Mouse (Mus musculus): Measurements from ENCODE around the gene Pim3. TPM values are rescaled to one million over a fixed set of nuclear protein-coding genes. Genes with fewer than 3 reads are reported as not detected.

Pim3 gene
- total RNA-seq, 1 experiment from 2014 or later: 18.3 TPM

DNA sequence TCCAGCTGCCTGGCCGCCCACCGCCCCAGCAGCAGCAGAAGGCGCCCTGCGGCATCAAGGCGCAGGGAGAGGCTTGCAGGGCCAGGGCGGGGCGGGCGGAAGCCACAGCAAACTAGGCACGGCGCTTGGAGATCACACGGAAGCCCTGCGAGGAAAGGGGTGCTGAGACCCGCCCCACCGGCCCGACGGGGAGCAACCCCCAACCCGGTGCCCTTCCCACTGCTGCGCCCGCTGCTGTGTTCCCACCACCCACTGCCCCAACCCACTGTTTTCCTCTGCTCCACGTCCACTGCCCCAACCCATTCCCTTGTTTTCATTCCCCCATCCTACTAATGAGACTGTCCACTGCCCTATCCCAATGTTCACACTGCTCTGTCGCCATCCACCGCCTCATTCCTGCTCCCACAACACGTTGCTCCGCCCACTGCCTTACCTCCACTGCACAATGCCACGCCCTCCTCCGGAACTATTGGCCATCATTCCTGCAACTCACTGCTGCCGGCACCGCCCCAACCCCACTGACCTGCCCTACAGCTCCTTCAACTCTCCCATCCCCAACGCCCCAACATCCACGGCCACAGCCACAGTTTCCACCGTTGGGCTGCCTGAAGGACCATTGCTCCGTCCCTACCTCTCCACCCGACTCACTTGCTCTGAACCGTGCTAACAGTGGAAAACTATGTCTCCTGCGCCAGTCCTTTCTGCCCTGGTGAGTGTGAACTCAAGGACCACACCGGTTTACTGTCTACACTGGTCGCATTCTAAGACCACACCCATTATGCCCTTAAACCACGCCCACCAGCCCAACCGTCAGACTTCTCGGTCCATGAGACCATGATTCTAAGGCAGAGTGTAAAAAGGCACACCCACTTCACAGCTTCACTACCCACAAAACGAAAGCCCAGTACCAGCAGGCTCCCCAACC, 29.0 kb downstream of the Pim3 start:
- ATAC-seq (replicated peaks in 1 of 2; ENCODE audit: insufficient read depth in 1 of 2, low FRiP score in 2 of 2, low TSS enrichment in 1 of 2, low read depth in 1 of 2, poor library complexity in 2 of 2, severe bottlenecking in 2 of 2): peak; percentile 90 to 95

DNA sequence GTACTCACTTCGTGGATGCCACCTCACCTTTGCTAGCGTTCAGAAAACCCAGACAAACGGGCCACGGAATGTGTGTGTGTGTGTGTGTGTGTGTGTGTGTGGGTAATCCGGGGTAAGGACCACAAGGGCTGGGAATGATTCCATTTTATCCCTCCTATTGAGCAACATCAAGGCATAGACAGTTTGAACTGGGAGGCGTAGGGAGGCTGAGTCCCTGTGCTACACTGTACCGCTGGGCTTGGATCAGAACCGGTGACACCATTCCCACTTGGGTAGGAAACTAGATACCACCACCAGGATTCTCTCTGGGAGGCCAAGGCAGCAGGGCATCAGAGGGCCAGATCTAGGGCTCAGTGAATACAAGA, 29.7 kb downstream of the Pim3 start:
- ATAC-seq (replicated peaks in 1 of 2; ENCODE audit: insufficient read depth in 1 of 2, low FRiP score in 2 of 2, low TSS enrichment in 1 of 2, low read depth in 1 of 2, poor library complexity in 2 of 2, severe bottlenecking in 2 of 2): no peak

DNA sequence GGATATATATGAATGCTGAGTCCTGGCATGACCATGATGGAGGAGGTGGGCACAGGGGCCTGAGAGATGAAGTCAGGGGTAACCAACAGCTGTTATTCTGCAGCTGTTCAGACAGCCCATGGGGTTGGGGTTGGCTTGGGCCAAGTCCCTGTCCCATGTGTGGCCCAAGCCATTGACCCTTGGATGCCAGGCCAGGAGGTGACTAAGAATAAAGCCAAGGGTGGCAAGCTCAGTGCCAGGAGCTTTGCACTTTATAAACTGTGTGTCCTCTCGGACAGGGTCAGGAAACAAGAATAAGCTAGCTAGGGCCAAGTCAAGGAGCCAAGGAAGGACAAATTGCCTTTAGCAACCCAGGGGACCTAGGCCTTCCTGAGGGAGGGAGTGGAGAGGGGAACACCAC, 30.3 kb downstream of the Pim3 start:
- no peak for ATAC-seq (replicated peaks in 1 of 2; ENCODE audit: insufficient read depth in 1 of 2, low FRiP score in 2 of 2, low TSS enrichment in 1 of 2, low read depth in 1 of 2, poor library complexity in 2 of 2, severe bottlenecking in 2 of 2)

DNA sequence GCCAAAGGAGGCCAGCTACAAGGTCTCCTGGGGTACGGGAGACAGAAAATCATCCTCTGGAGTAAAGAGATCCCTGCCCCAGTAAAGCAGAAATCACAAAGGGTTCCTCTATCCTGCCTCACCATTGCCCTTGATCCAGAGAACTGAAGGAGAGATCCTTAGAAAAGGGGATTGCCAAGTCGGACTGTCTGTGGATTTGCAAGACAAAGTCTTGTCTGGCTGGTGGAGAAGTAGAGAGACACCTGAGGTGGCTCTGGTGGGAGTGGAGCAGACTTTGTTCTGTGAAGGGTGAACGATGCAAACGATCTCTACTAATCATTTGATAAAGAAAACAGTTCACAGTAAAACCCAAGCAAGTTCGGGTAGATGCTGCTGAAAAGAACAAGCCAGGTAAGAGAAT, 30.9 kb downstream of the Pim3 start:
- no peak for ATAC-seq (replicated peaks in 1 of 2; ENCODE audit: insufficient read depth in 1 of 2, low FRiP score in 2 of 2, low TSS enrichment in 1 of 2, low read depth in 1 of 2, poor library complexity in 2 of 2, severe bottlenecking in 2 of 2)

DNA sequence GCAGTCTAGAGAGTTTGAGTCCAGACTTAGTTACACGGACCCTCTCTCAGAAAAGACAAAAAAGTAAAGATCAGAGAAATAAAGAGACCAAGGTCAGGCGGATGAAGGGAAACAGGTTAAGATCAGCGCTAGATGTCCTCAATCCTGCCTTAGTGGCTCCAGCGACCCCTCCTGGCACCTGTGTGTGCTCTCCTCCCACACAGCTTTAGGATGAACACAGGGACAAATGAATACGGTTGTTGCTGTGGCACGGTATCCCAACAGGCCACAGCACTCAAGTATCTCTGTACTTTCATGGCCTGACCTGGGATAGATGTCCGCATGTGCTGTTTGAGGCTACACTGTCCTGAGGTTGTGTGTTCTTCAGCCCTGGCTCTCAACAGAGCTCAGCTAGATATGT, 33.1 kb downstream of the Pim3 start:
- ATAC-seq (replicated peaks in 1 of 2; ENCODE audit: insufficient read depth in 1 of 2, low FRiP score in 2 of 2, low TSS enrichment in 1 of 2, low read depth in 1 of 2, poor library complexity in 2 of 2, severe bottlenecking in 2 of 2): no peak

DNA sequence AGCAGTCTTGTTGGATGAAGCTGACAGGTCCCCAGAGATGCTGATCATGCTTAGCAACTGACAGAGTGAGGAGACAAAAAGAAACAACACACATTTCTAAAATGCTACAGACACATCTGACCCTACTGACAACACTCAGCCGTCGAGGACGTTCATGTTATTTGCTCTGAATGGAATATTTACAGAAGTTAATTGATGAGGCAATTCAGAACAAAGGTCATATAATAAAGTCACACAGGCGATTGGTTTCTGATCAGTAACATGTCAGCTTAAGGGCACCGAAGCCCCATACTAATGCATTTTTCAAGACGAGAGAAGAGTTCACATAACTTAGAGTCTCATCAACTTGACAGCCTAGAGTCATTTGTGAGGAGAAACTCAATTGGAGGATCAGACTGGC, 33.9 kb downstream of the Pim3 start:
- no peak for ATAC-seq (replicated peaks in 1 of 2; ENCODE audit: insufficient read depth in 1 of 2, low FRiP score in 2 of 2, low TSS enrichment in 1 of 2, low read depth in 1 of 2, poor library complexity in 2 of 2, severe bottlenecking in 2 of 2)

DNA sequence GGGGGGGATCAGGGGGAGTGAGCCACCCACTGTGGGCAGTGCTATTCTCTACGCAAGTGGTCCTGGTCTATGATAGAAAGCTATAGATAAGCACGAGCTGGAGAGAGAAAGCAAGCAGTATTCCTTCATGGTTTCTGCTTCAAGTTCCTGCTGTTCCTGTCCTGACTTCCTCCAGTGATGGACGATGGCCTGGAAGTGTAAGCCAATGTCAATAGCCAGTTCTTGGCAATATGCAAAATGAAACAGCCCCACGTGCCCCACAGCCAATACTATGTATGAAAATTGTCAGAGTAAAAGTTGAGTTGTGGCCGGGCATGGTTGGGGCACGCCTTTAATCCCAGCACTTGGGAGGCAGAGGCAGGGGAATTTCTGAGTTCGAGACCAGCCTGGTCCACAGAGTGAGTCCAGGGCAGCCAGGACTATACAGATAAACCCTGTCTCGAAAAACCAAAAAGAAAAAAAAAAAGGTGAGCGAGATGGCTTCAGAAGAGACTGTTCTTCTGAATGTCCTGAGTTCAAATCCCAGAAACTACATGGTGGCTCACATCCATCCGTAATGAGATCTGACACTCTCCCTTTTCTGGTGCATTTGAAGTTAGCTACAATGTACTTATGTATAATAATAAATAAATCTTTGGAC, 34.5 kb downstream of the Pim3 start:
- no peak for ATAC-seq (replicated peaks in 1 of 2; ENCODE audit: insufficient read depth in 1 of 2, low FRiP score in 2 of 2, low TSS enrichment in 1 of 2, low read depth in 1 of 2, poor library complexity in 2 of 2, severe bottlenecking in 2 of 2)

DNA sequence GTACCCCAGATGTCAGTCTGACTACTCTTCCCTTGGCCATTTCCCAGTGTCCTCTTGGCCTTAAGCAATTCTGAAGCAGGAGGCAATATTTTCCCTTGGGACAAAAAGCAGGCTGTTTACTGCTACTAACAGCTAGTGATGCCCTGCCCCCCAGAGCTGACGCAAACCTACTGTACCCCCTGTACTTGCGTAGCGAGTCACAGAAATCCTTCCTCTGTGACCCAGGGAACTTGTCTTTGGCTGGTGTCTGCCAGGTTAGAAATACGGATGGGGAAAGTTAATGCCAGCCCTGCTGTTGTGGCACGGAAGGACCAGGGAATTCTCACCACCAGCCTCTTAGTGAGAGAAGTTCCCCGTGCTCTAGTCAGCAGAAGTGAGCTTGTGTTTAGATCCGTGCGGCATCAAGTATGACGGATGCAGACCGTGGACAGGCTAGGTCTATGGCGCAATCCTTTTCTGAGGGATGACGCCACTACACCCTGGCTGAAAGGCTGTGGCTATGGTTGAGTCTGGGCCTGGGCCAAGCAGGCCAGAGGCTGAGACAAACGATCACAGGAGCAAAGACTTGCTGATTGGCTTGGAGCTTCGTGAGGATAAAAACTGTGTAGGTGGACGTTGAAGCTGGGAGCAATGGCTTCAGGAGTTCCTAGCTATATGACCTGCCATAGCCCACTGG, 40.4 kb downstream of the Pim3 start:
- no peak; a peak in 1 of 4 replicates for ATAC-seq (replicated peaks in 1 of 2; ENCODE audit: insufficient read depth in 1 of 2, low FRiP score in 2 of 2, low TSS enrichment in 1 of 2, low read depth in 1 of 2, poor library complexity in 2 of 2, severe bottlenecking in 2 of 2)

DNA sequence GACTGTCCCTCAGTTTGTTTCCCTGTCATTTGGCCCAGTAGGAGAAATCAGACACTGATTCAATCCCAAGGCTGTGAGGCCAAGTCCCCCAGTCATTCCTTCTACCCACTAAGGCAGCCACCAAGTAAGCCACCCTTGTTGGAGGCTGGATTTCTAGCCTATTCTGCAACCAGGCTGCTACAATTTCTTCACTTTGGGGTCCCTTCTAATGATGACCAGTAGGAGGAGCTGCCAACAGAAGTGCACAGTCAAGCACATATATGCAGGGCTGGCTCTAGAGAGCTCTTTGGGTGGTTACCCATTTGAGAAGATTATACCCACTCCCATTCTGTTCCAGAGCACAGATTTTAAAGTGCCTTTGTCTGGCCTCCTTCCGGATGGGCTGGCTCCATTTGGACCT, 41.1 kb downstream of the Pim3 start:
- peak; percentile 45 to 46; a peak in 1 of 4 replicates for ATAC-seq (replicated peaks in 1 of 2; ENCODE audit: insufficient read depth in 1 of 2, low FRiP score in 2 of 2, low TSS enrichment in 1 of 2, low read depth in 1 of 2, poor library complexity in 2 of 2, severe bottlenecking in 2 of 2)

DNA sequence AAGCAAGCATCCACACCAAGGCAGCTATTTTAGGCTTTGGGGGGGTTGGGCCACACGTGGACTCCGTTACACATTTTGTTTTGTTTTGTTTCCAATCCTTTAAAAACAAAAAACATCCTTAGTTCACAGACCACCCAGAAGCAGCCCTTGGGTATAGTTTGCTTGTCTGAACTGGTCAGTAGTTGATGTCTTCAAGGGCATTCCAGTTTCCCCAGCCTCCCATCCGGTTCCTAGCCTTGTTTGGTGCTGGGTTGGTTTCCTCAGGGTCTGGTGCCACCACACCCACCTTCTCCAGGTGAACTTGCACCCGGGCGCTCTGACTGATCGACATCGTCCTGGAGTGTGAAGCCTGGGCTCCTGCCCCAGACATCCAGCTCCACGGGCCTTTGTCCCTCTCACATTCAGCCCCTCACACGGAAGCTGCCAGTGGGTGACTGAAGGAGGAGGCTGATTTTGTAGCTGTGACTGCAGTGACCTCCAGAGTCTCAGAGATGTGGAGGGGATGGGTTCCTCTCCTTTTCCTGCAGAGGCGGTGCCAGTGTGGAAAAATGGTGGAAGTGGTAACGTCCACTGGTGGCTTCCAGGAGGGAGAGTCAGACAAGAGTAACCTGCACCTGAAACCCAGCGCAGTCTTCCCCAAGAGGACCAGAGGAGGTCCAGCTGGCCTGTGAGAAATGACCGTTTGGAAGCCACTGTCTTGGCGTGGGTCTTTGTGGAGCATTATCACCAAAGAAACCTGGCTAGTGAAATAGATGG, 42.2 kb downstream of the Pim3 start:
- no peak for ATAC-seq (replicated peaks in 1 of 2; ENCODE audit: insufficient read depth in 1 of 2, low FRiP score in 2 of 2, low TSS enrichment in 1 of 2, low read depth in 1 of 2, poor library complexity in 2 of 2, severe bottlenecking in 2 of 2)

DNA sequence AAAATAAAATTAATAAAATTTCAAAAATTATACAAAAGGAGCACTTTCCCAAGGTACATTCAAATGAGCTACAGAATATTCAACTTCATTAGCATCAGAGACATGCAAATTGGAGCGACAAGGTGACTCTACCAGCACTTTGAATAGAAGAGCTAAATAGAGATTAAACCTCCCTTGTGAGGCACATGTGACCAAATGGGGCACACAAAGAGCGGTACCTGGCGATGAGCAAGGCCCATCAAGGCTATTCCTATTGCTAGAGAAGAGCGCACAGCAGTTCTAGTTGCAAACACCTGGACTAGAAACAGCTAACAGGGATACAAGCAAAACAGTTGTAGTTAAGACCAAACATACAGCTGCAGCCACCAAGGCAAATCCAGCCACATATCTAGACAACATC, 44.4 kb downstream of the Pim3 start:
- no peak for ATAC-seq (replicated peaks in 1 of 2; ENCODE audit: insufficient read depth in 1 of 2, low FRiP score in 2 of 2, low TSS enrichment in 1 of 2, low read depth in 1 of 2, poor library complexity in 2 of 2, severe bottlenecking in 2 of 2)

DNA sequence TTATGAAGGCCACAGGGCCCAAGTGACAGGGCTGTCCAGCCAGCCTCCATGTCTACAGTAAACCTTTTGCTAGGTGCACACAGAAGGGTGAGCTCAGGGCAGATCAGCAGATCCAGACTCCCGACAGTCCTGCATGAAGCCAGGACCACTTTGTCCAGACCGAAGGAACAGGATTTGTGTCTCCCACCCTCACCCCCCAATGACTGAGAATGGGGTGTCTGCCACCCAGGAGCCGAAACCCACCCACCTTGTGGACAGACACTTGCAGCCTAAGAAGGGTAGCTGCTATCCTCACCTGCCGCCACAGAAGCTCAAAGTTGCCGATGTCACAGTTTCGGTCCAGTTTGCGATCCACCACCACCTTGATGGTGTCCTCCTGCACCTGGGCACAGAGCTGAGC, 53.1 kb downstream of the Pim3 start:
- ATAC-seq (replicated peaks in 1 of 2; ENCODE audit: insufficient read depth in 1 of 2, low FRiP score in 2 of 2, low TSS enrichment in 1 of 2, low read depth in 1 of 2, poor library complexity in 2 of 2, severe bottlenecking in 2 of 2): no peak

Other genes with a start within 250 kb of the Pim3 start
- gene Brd1, start 128.0 kb upstream of the Pim3 start, total RNA-seq (2017): 72.2 and 75.5 TPM in 2 replicates
- gene Zbed4, start 110.5 kb upstream of the Pim3 start, total RNA-seq (2017): 35.7 and 39.1 TPM in 2 replicates
- gene Alg12, start 42.9 kb upstream of the Pim3 start, total RNA-seq (2017): 4.6 and 7.1 TPM in 2 replicates
- 53.3 and 53.6 TPM in 2 replicates for gene Creld2, start 42.5 kb upstream of the Pim3 start, total RNA-seq (2017)
- not detected in 2 replicates for gene Ttll8, start 92.2 kb downstream of the Pim3 start, total RNA-seq (2017)
- not detected in 2 replicates for gene Mlc1, start 116.8 kb downstream of the Pim3 start, total RNA-seq (2017)
- not detected in 2 replicates for gene Mov10l1, start 120.7 kb downstream of the Pim3 start, total RNA-seq (2017)
- 0.56 TPM in 1 of 2 replicates, not detected in the other for gene Panx2, start 197.5 kb downstream of the Pim3 start, total RNA-seq (2017)
- gene Trabd, start 212.9 kb downstream of the Pim3 start, total RNA-seq (2017): 22.6 and 33.2 TPM in 2 replicates
- 18.0 and 20.2 TPM in 2 replicates for gene Selenoo, start 226.9 kb downstream of the Pim3 start, total RNA-seq (2017)

Measured in hematopoietic stem cell, adult 5-6 weeks (primary cell).